Mouse (Mus musculus): ENCODE data around the gene Igfbp3.

Gene Igfbp3

DNA sequence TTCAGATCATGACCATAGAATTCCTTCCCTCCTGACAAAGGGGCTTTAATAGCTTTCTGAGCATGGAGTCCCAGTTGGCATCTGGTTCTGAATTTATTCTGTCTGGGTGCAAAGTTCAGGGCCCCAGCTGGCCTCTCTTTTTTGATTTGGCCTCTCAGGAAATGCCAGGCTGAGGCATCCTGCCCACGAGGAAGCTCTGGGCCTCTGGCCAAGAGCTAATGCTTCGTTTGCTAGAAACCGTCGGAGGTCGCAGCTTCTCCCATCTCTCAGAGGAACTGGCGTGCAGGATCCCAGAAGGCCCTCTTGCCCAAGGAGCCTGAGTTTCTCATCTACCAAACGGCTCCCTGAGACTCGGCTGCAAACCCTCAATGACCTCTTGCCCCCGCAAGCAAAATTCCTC is 2.5 kb downstream of the Igfbp3 start:
- DNase-seq (ENCODE audit: low spot score in 2 of 2) = no peak

DNA sequence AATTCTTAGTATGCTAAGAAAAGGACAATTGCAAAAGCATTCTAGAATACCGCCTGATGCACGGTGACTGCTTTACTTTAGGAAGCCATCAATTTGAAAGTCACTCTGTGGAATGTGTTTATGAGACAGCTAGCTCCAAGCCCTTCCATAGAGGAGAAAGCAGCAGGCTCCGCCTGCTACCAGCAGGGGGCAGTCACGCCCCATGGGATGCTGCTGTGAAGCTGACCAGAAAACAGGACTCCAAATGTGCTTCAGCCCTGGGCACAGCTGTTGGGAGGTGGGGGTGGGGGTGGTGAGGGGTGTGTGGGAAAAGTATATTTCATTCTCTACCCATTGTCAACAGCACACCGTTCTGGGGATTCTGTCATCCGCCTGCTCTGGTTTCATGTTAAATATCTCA is 3.4 kb downstream of the Igfbp3 start:
- peak; percentile 23 to 64 for DNase-seq (ENCODE audit: low spot score in 2 of 2)

- DNase-seq (ENCODE audit: low spot score in 2 of 2) = no peak
Measured at GRCm38 (mm10) chr11:7203846-7204245, 9.9 kb downstream of the Igfbp3 start.

- DNase-seq (ENCODE audit: low spot score in 2 of 2) = no peak
Measured at GRCm38 (mm10) chr11:7202206-7202605, 11.5 kb downstream of the Igfbp3 start.

- DNase-seq (ENCODE audit: low spot score in 2 of 2) = no peak
Measured at GRCm38 (mm10) chr11:7200393-7200783, 13.3 kb downstream of the Igfbp3 start.

GRCm38 (mm10) chr11:7199736-7200392 is 13.9 kb downstream of the Igfbp3 start:
- DNase-seq (ENCODE audit: low spot score in 2 of 2) = no peak

DNA sequence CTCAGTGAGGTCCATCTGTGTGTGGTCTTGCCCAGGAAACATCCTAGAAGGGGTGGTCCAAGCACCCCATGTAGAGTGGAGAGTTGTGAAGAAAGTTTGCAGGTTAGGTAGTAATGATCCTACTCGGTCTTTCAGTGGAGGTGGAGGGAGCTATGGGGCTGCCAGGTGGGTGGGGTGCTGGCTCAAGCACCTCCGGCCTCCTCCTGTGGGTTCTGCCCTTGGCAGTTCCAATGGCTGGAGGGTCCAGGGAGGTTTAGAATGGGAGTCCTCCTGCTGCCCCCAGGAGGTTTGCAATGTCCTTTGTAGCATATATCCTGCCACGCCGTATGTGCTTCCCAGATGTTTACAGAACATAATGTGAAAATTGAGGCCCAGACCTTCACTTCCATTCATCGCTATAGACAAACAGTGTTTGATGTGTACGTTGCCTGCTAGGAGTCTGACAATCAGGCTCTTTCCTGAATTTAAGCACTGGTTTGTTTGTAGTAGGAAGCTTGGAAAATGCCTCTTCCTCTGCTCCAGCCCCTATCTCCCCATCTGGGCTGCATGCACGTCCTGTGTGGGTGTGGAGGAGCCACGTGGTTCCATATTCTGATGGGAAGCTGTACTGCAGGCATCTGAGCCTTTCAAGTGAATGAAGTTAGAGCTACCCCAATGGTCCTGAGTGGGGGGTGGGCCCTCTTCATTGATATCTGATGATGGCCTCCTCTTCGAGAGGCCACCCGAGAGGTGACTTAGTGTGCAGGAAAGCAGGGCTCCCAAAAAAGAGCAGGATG is 15.1 kb downstream of the Igfbp3 start:
- no peak for DNase-seq (ENCODE audit: low spot score in 2 of 2)

- DNase-seq (ENCODE audit: low spot score in 2 of 2) = no peak
Measured at GRCm38 (mm10) chr11:7198006-7198405, 15.7 kb downstream of the Igfbp3 start.

GRCm38 (mm10) chr11:7197491-7197941 is 16.2 kb downstream of the Igfbp3 start, which contains the start of gene Igfbp1:
Igfbp1 (plus strand) TSS chr11:7197782.
- DNase-seq (ENCODE audit: low spot score in 2 of 2) = no peak

DNA sequence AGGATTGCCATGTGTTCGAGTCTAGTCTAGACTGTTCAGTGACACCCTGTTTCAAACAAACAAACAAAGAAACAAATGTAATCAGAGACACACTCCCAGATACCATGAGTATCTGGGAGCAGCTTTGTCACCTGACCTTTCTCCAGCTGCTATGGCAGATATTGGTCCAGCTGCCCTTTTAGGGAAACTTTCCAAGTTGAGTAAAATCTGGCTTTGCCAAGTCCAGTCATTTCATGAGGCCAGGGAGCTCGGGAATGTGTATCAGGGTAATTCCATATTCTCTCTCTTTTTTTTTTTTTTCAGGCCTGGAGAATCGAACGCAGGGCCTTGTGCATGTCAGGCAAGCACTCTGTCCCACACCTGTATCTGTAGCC is 18.4 kb downstream of the Igfbp3 start:
- no peak for DNase-seq (ENCODE audit: low spot score in 2 of 2)

GRCm38 (mm10) chr11:7194432-7195311 is 19.1 kb downstream of the Igfbp3 start:
- no peak for DNase-seq (ENCODE audit: low spot score in 2 of 2)

DNA sequence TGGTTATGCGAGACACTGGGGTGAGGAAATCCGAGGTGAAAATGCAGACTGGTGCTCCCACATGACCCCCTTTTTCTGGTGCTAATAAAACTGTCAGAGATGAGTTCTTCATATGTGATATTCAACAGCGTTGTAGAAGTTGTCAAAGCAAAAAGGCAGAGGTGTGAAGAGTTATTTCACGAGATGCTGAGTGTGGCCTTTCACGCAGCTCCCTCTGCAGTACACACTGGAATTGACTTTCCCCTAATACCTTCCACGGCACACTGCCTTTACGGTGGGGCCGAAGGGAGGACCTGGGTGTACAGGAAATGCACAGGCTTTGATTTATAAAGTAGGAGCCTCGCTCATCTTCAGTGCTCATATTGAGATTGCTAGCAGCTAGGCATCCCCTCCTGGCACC is 20.6 kb downstream of the Igfbp3 start:
- no peak for DNase-seq (ENCODE audit: low spot score in 2 of 2)

DNA sequence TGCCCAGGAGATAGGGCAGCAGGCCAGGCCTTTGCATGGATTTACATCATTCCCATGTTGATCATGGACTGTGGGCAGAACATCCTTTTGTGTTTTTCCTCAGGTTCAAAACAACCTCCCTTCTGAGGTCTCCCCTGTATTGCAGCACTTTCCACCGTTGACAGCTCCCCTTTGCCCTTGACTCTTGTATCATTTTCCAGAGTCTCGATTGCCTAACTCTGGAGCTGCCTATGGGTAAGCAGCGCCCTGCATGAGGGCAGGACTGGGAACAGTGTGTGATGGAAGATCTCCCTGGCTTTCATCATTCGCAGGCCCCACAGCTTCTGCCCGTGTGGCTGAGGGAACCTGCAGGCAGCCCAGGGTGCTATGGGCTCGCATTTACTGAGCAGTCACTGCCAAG is 21.0 kb downstream of the Igfbp3 start:
- no peak for DNase-seq (ENCODE audit: low spot score in 2 of 2)

GRCm38 (mm10) chr11:7188469-7188868 is 25.3 kb downstream of the Igfbp3 start, which contains the start of gene Gm11985:
Gm11985 (minus strand) TSS chr11:7188569.
- no peak for DNase-seq (ENCODE audit: low spot score in 2 of 2)

- DNase-seq (ENCODE audit: low spot score in 2 of 2) = no peak
Measured at GRCm38 (mm10) chr11:7187472-7187871, 26.3 kb downstream of the Igfbp3 start.

DNA sequence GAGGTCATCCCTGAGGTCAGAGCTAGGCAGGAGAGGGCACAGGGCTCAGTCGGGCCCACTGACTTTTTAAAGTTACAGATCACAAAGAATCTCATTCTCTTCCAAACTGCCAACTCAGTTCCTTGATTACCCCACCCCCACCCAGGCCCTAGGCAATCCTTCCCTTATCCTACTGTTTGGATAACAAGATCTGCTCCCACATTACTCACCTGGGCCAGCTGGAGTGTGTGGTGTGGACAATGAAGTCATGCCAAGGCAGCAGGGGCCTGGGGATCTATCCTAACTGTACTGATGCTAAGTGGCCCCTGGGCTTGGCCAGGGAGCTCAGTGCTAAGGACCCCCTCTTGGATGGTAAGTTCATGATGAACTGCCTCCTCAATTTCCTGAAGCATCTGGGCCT is 29.3 kb downstream of the Igfbp3 start:
- no peak for DNase-seq (ENCODE audit: low spot score in 2 of 2)

DNA sequence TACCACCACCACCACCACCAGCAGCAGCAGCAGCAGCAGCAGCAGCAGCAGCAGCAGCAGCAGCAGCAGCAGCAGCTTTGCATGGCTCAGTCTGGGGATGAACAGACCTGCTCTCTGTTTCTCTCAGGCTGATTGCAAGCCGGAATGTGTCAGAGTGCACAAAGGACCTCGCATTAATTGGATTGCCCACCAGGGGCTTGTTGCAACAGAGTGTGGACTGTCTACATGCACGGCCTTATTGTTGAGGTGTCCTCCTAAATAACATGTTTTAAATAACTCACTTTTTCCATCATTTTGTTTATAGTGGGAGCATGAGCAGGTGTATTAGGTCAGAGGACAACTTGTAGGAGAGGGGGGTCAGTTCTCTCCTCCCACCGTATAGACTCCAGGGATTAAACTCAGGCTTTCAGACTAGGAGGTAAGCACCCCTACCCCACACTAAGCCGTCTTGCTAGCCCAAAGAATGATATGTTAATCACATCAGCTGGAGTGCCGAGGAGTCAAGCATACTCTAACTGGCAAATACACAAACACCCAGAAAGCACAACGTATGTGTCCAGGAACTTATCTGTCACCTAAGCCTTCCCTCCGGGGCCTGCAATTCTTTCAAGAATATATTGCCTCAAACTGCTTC is 31.2 kb downstream of the Igfbp3 start:
- DNase-seq (ENCODE audit: low spot score in 2 of 2) = no peak

- no peak for DNase-seq (ENCODE audit: low spot score in 2 of 2)
Measured at GRCm38 (mm10) chr11:7179276-7179675, 34.4 kb downstream of the Igfbp3 start.

GRCm38 (mm10) chr11:7178724-7179123 is 35.0 kb downstream of the Igfbp3 start:
- no peak for DNase-seq (ENCODE audit: low spot score in 2 of 2)

GRCm38 (mm10) chr11:7173664-7174063 is 40.1 kb downstream of the Igfbp3 start:
- no peak for DNase-seq (ENCODE audit: low spot score in 2 of 2)

DNA sequence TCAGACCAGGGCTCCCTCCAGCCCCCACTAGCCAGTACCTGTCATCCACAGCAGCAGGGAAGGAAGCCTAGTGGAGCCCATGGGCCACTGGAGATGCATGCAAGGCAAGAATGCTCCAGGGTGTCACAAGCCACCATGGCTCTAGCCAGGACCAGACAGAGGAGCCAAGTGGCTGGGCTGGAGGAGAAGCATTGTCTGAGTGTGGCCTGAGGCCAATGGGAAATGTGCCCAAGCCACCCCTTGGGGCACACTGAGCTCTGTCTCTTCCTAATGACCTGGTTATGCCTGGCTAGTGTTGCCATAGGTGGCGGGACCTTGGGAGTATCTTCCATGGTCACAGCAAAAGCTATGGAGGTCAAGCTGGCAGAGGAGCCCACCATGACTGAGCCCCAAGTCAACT is 44.1 kb downstream of the Igfbp3 start:
- DNase-seq (ENCODE audit: low spot score in 2 of 2) = no peak

GRCm38 (mm10) chr11:7164416-7164815 is 49.3 kb downstream of the Igfbp3 start:
- DNase-seq (ENCODE audit: low spot score in 2 of 2) = no peak

Data from heart, adult 9 months (tissue).